Mouse (Mus musculus) cerebellum, adult 2 months (tissue): ENCODE data around the gene Hoxa7.

Experiments
- CTCF ChIP-seq: fragments of 200-500 bp; IDR thresholded peaks from 2 replicates; pipeline ENCODE4 v1.5.1; 2011; ENCODE audit warnings: low read depth, mild to moderate bottlenecking, control low read depth, low read length, moderate library complexity, borderline replicate concordance; ENCODE audit not compliant: insufficient read depth
- POLR2A ChIP-seq: fragments of 200-500 bp; IDR thresholded peaks from 2 replicates; pipeline ENCODE4 v1.6.1; 2011; ENCODE audit warnings: low read length, control low read depth, borderline replicate concordance; ENCODE audit not compliant: insufficient read depth

GRCm38 (mm10) chr6:52173648-52174047 lies 48.0 kb downstream of the Hoxa7 start:
- TF ChIP-seq CTCF, result no peak
- TF ChIP-seq POLR2A, result no peak
